25 mouse cellular contexts compared by ENCODE assay signal in the genomic region with DNA sequence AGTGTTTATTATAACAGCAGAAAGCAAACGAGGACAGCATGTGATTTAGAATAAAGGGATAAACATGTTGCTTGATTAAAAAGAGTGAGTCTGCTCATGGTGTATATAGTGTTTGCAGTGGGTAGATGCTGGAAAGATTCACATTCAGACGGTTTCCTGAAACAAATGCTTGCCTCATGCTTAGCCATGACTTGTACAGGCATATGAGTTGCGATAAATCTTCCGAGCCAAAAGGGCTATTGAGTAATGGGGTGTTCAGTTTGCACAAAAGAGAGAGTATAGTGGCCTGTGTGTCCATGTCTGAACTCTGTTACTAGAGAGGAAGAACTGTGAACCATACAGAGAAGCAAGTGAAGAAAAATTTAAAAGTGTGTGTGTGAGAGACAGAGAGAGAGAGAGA.
A peak's percentile ranks its signal among the peaks of the same experiment; 100 is the strongest.
DNase-seq lines count a peak whose midpoint lies in the region; ATAC-seq lines count a peak whose summit lies in the region.
"Had no signal": no experiment of that assay in that cellular context is flagged by ENCODE, and none has a peak within 500 bp of the region (broad histone marks: within the 10 kb centered on the region; RNA-seq: fewer than 3 reads in every experiment).

No protein-coding gene starts in this region.

- no peak overlapping the region for H3K4me2 ChIP-seq in lung, embryonic 16.5 days (ENCODE audit: low read depth, low read length)
- H3K4me2 ChIP-seq: embryonic facial prominence, embryonic 12.5 days; forebrain, embryonic 13.5 days; hindbrain, embryonic 13.5 days had no signal

- intact Hi-C loops in left cerebral cortex, postnatal 4 days (cut with DNase I) = no loop called here

- H3K27me3 ChIP-seq in lung, embryonic 16.5 days (ENCODE audit: control insufficient read depth, insufficient read depth, low read depth, low read length) = no peaks in the 10 kb centered on the region
- H3K27me3 ChIP-seq: embryonic facial prominence, embryonic 12.5 days; forebrain, embryonic 13.5 days; hindbrain, embryonic 13.5 days had no signal

- no peak overlapping the region for H3K4me3 ChIP-seq in lung, embryonic 16.5 days (ENCODE audit: low read length)
- H3K4me3 ChIP-seq: embryonic facial prominence, embryonic 12.5 days; forebrain, embryonic 13.5 days; gastrocnemius, adult 2 months; heart, embryonic 10.5 days; hindbrain, embryonic 13.5 days had no signal

- peak; percentile 58; the same call in 1 of the 2 replicates for ATAC-seq in lung, embryonic 16.5 days (ENCODE audit: low read depth)
- peak; percentile 91 for ATAC-seq in megakaryocyte, adult 5-6 weeks (ENCODE audit: poor library complexity, severe bottlenecking)
- ATAC-seq: CD4-positive, CD25-positive, alpha-beta regulatory T cell, adult 4 months; forebrain, embryonic 13.5 days; forebrain, postnatal 0 days; hindbrain, postnatal 0 days had no signal

- no peaks in the 10 kb centered on the region for H3K9me3 ChIP-seq in lung, embryonic 16.5 days (ENCODE audit: control insufficient read depth, low read length)
- H3K9me3 ChIP-seq: embryonic facial prominence, embryonic 12.5 days; forebrain, embryonic 13.5 days; G1E; heart, embryonic 10.5 days; hindbrain, embryonic 13.5 days had no signal

- H3K4me1 ChIP-seq in lung, embryonic 16.5 days (replicated peaks; ENCODE audit: control insufficient read depth, insufficient read depth, low read length) = peaks cover 11% of the 10 kb centered on the region; the same call in 1 of the 2 replicates
- H3K4me1 ChIP-seq: forebrain, embryonic 13.5 days; heart, embryonic 10.5 days; hindbrain, embryonic 13.5 days had no signal

- no peak overlapping the region for H3K9ac ChIP-seq in lung, embryonic 16.5 days (ENCODE audit: low read length)
- H3K9ac ChIP-seq: embryonic facial prominence, embryonic 12.5 days; forebrain, embryonic 13.5 days; forebrain, postnatal 0 days; hindbrain, embryonic 13.5 days had no signal

- no peak for DNase-seq in lung, postnatal 36 days
- peak; percentile 79 for DNase-seq in adipocyte (ENCODE audit: low spot score)
- peak; percentile 51 for DNase-seq in fat pad, adult 2 months (ENCODE audit: extremely low read depth, low read depth, low spot score)
- DNase-seq in kidney, postnatal 10 days = no peak
- DNase-seq in right cerebral cortex, postnatal 25 days = no peak
- no peak for DNase-seq in left cerebral cortex, postnatal 4 days
- DNase-seq: adrenal gland, postnatal 25 days; B cell, adult 2 months; cerebellum, adult 9-10 months; cerebellum, postnatal 25 days; forebrain, postnatal 0 days; gastrocnemius, adult 2 months; gastrocnemius, postnatal 25 days; heart, adult 18-20 months; heart, postnatal 10 days; heart, postnatal 4 days had no signal

- WGBS in lung, embryonic 16.5 days = 58% methylated on average over 4 of the region's 4 CpGs

- H3K36me3 ChIP-seq in lung, embryonic 16.5 days (ENCODE audit: control insufficient read depth, insufficient read depth, low read length) = no peaks in the 10 kb centered on the region
- H3K36me3 ChIP-seq: embryonic facial prominence, embryonic 12.5 days; G1E; heart, embryonic 10.5 days; hindbrain, embryonic 13.5 days had no signal

- no peak overlapping the region for H3K27ac ChIP-seq in lung, embryonic 16.5 days (ENCODE audit: low read length)
- H3K27ac ChIP-seq: embryonic facial prominence, embryonic 12.5 days; forebrain, embryonic 13.5 days; gastrocnemius, adult 2 months; heart, embryonic 10.5 days; hindbrain, embryonic 13.5 days; hindbrain, postnatal 0 days had no signal

Comparison
In these comparisons a context has a peak if more than half of its experiments do, and no peak if none do; other contexts are left out.
1. DNase-seq: peak in adipocyte (single experiment) and fat pad, adult 2 months (single experiment); none in lung, postnatal 36 days (single experiment), kidney, postnatal 10 days (single experiment), right cerebral cortex, postnatal 25 days (single experiment) and left cerebral cortex, postnatal 4 days (single experiment).